Mouse (Mus musculus) lung, adult 2 months (tissue): Measurements from ENCODE around the gene Rnf207.

ENCODE experiments used
- CTCF ChIP-seq: fragments of 200-500 bp; IDR thresholded peaks from 2 replicates; pipeline ENCODE4 v1.5.1; 2011; ENCODE audit warnings: mild to moderate bottlenecking, low read length, control low read depth; ENCODE audit not compliant: insufficient read depth
- POLR2A ChIP-seq: fragments of 200-500 bp; IDR thresholded peaks from 2 replicates; pipeline ENCODE4 v1.6.1; 2011; ENCODE audit warnings: low read depth, mild to moderate bottlenecking, control low read depth, low read length, borderline replicate concordance; ENCODE audit errors: extremely low read depth

- TF ChIP-seq CTCF (no peak), POLR2A (peak; percentile 78; the same call in 1 of the 2 replicates)
These were observed 7.0 kb upstream of the Rnf207 start, which contains the start of gene Rpl22 for GRCm38 (mm10) chr4:152325574-152326411.
